Mouse (Mus musculus) G1E-ER4 (cell line): ENCODE data around the gene Gstcd. TPM values are rescaled to one million over a fixed set of nuclear protein-coding genes. Genes with fewer than 3 reads are reported as not detected.

Source experiments
- GATA1 ChIP-seq: IDR thresholded peaks from one replicate; pipeline ENCODE4 v1.8.0; 2012; ENCODE audit warnings: low read length, inconsistent platforms
- polyA plus RNA-seq: library from polyadenylated mRNA; stranded (reverse); fragments of >175 nt; gene quantifications from 2 replicates; pipeline ENCODE4 v1.2.3, GENCODE M21; 2012

The Gstcd gene
- polyA plus RNA-seq, 1 experiment: 15.1 TPM

- no peak for TF ChIP-seq GATA1
These were observed 125.6 kb downstream of the Gstcd start for GRCm38 (mm10) chr3:132966255-132966654.

GRCm38 (mm10) chr3:132964715-132965507, 126.9 kb downstream of the Gstcd start:
- no peak for TF ChIP-seq GATA1

- no peak for TF ChIP-seq GATA1
These were observed 129.0 kb downstream of the Gstcd start for GRCm38 (mm10) chr3:132962631-132963361.

DNA sequence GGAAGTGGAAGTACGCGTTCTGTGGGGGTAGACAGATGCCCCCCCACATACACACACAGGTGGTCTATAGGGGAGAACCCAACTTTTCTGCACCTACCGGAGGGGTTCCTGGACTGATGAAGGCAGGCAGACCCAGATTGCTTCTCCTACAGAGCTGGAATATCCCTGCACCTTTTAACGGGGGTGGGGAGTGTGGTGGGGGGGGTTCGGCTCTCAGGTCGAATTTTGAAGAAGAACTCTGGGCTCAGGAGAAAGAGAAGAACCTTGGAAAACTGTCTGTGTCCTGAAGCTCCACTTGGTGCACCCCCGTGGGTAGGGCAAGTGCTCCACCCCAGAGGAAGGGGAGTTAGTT, 141.3 kb downstream of the Gstcd start:
- no peak for TF ChIP-seq GATA1

DNA sequence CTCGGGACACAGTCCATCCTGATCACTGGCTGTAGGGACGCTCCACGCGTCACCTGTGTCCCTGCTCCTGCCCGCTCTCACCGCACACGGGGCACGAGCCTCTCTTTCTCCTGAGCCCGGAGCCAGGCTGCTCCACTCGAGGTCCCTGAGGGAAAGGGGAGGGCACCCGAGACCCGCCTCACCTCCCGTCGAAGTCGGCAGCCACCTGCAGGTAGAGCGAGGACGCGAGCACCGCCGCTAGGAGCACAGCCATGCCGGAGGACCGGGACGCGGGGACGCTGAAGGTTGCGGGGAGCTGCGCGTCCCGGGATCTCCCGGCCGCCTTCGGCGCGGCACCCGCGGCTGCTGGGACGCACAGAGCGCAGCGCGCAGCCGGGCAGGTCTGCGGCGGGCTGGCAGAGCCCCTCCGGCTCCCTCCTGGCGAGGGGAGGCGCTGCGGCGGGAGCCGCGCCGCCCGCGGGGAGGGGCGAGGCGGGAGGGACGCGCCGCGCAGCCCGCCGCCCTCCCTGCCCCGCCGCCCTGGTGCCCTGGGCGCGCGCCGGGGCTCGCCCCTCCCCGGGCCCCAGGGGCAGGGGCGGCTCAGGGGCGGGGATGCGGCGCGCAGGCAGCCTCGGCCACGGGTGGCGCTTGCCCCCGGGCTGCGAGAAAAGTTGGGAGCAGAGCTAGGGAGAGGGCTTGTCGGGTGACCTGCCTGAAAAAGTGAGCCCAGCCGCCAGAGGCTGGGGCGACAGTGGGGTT, 141.9 kb downstream of the Gstcd start, which contains the start of gene Npnt:
Npnt (minus strand) TSS at position 501 of the 738 bp plus-strand sequence.
- TF ChIP-seq GATA1: no peak

GRCm38 (mm10) chr3:132949380-132949790, 142.4 kb downstream of the Gstcd start:
- no peak for TF ChIP-seq GATA1

DNA sequence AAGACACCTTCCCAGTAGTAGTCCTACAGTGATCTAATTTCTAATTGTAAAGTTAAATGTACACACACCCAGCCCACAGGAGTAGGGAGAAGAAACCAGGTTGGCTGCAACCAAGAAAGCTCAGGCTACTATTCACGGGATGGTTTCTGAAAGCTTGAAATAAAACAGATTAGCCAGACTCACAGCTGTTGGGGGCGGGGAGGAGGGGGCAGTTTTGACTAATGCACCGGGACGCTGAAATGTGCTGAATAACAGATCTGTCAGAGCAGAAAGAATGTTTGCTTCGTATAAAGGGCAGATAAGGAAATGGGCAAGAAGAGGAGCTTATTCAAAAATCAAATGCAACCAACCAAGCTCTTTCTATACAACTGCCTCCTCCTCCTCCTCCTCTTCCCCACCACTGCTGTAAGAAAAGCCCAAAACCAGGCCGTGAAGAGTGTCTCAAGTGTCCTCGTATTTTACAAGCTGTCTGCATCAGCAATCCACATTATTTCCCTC, 143.5 kb downstream of the Gstcd start:
- TF ChIP-seq GATA1: no peak

- TF ChIP-seq GATA1: no peak
These were observed 145.7 kb downstream of the Gstcd start for GRCm38 (mm10) chr3:132946086-132946485.

DNA sequence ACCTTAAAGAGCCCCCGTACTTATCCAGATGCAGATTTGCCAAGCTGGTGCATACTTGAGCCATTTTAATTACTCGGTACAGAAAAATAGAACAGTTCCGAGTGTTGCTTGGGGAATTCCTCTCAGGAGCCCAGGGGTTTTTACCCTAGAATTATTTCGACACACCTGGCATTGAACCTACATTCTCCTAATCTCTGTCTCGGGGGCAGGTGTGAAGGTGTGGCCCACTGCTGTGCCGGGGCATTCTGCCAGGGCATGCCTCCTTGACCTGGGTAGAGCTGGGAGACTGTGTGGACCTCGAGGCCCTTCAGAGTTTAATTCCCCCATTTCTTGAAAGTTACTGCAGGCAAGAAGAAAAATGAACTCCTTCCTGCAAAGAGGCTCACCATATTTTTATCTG, 146.2 kb downstream of the Gstcd start:
- no peak for TF ChIP-seq GATA1

DNA sequence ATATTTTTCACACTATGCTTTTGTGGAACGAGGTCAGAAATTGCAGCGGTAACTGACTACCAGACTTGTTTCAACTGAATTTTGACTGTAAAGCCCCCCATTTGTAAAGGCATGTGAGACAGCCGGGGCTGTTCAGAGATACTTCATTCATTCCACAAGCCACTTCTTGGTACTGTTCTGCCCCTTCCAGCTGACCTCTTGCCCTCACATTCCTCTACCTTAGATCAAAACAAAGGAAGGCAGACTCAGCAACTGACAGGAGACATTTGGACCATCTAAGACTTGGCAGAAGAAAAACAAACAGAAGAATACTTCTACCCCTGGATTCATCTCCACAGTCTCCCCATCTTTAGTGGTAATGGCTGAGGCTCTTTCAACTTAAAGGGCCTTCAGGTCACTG, 147.2 kb downstream of the Gstcd start:
- no peak for TF ChIP-seq GATA1

GRCm38 (mm10) chr3:132944193-132944592, 147.6 kb downstream of the Gstcd start:
- TF ChIP-seq GATA1: no peak

DNA sequence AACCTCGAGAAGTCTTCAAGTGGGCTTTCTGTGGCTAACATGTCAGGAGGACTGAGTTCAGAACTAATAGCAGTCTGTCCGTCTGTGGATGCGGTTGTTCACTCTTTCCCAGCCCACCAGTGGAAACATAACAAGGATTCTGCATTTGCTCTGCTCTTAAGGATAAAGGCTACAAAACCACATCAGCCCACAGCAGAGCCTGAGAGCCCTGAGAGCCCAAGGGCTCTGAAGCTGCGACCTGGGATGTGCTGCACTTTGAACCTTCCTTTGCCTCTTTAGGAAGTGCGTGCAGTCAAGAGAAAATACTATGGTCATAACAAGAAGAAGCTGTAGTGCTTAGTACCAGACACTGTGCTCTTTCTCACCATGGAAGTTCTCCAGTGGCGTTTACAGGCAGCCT, 149.1 kb downstream of the Gstcd start:
- no peak for TF ChIP-seq GATA1

DNA sequence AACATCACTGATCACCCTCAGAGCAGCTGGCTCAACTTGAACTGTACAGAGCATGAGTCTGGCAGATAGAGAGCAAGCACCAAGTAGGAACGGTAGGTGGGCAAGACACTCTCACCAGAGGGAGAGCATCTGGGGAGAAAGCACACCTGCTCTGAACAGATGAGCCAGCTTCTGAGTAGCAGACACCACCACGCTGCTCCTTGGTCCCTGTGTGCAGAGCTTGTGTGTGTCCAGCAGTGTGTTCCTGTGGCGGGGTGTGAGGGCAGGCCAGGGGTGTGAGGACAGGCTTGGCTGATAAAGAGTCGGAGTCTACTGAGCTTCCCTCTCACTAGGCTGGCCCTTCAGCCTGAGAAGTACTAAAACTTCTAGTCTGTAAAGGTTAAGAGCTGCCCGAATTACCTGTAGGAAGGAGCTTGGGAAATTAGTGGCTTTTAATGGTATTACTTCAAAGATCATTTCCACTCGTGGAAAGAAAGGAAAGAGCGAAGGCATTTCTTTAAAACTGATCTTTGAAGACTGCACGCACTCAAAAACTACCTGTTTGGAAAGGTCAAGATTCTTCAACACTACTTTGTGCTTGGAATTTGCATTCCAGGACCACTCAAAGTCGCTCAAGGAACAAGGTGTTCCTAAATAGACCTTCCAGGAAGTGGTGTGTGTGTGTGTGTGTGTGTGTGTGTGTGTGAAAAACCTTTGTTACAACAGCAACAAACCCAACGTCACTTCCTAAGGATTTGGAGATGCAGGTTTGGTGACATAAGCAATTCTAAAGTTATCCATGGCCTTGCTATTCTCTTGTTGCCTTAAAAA, 151.4 kb downstream of the Gstcd start:
- no peak for TF ChIP-seq GATA1

GRCm38 (mm10) chr3:132939006-132939405, 152.8 kb downstream of the Gstcd start:
- TF ChIP-seq GATA1: no peak

DNA sequence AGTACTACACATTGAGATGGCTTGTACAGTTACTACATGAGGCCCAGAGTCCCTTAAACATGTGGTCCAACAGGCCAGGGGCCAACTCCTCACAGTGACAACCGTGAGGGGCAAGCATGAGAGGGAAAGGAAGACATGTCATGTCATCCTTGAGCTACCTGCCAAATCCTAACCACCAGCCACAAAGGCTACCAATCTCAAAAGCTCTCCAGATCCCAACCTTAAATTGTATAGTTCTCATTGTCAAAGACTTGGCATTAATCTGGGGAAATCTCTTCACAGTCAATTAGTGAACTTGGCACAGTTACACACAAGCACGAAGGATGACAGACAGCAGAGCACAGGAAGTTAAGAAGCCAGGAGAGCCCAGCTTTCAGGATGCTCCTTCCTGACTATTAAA, 157.2 kb downstream of the Gstcd start:
- TF ChIP-seq GATA1: no peak

Other genes starting within 250 kb of the Gstcd start
- gene Npnt, start 141.7 kb downstream of the Gstcd start, polyA plus RNA-seq: 0.03 TPM in 1 of 2 replicates, not detected in the other
- 1.2 and 1.3 TPM in 2 replicates for gene Ints12, start 193 bp downstream of the Gstcd start, polyA plus RNA-seq
- not detected in 2 replicates for gene Arhgef38, start 142.9 kb upstream of the Gstcd start, polyA plus RNA-seq
- 66.7 and 99.5 TPM in 2 replicates for gene Ppa2, start 218.1 kb upstream of the Gstcd start, polyA plus RNA-seq